Mouse (Mus musculus) lung, embryonic 14.5 days (tissue): ENCODE data around the gene Rex1bd. TPM values are rescaled to one million over a fixed set of nuclear protein-coding genes. Genes with fewer than 3 reads are reported as not detected.

Experiments used
- ATAC-seq: fragments of 200-750 bp; cut with Nextera tagmentation; 2 replicates; pipeline ENCODE4 v1.8.0; 2017; ENCODE audit warnings: mild to moderate bottlenecking, moderate TSS enrichment, moderate library complexity; ENCODE audit not compliant: insufficient read depth
- DNase-seq: peaks from one replicate; pipeline ENCODE4 v3.0.0-alpha.2; 2015
- H3K27ac ChIP-seq: fragments of 300-500 bp; sonication (generic); 2 replicates; pipeline ENCODE4 v1.5.1; 2014; ENCODE audit warnings: low read depth, mild to moderate bottlenecking, moderate library complexity
- H3K27me3 ChIP-seq: fragments of 300-500 bp; sonication (generic); 2 replicates; pipeline ENCODE4 v1.6.1; 2014; ENCODE audit warnings: low read length, control low read depth; ENCODE audit not compliant: insufficient read depth
- H3K36me3 ChIP-seq: fragments of 300-500 bp; sonication (generic); 2 replicates; pipeline ENCODE4 v1.6.1; 2014; ENCODE audit warnings: control low read depth; ENCODE audit not compliant: insufficient read depth
- H3K4me1 ChIP-seq: fragments of 300-500 bp; sonication (generic); 2 replicates; pipeline ENCODE4 v1.6.1; 2014; ENCODE audit warnings: antibody characterized with exemption, control low read depth; ENCODE audit not compliant: insufficient read depth
- H3K4me2 ChIP-seq: fragments of 300-500 bp; sonication (generic); 2 replicates; pipeline ENCODE4 v1.6.1; 2014; ENCODE audit warnings: mild to moderate bottlenecking
- H3K4me3 ChIP-seq: fragments of 300-500 bp; sonication (generic); 2 replicates; pipeline ENCODE4 v1.5.1; 2014; ENCODE audit warnings: low read depth, low read length
- H3K9ac ChIP-seq: fragments of 300-500 bp; sonication (generic); 2 replicates; pipeline ENCODE4 v1.6.1; 2014
- H3K9me3 ChIP-seq: fragments of 300-500 bp; sonication (generic); 2 replicates; pipeline ENCODE4 v1.6.1; 2016; ENCODE audit warnings: low read depth, low read length, control low read depth
- CTCF ChIP-seq: IDR thresholded peaks from 2 replicates; pipeline ENCODE4 v1.5.1; 2016; ENCODE audit warnings: antibody characterized with exemption, low read depth
- WGBS: fragments of 180-500 bp; shearing (Covaris S2); extraction: QIAGEN DNeasy Blood & Tissue Kit; methylation state at CpG from one replicate; pipeline ENCODE4 v1.1.7; 2014; 5-methylcytosine and 5-hydroxymethylcytosine counted together
- polyA plus RNA-seq: library from polyadenylated mRNA; unstranded; fragments of >200 nt; fragmentation: Nextera tagmentation; extraction: Ambion mirVana; gene quantifications from 2 replicates; pipeline ENCODE4 v1.2.1, GENCODE M21; 2014

The Rex1bd gene
- polyA plus RNA-seq, 1 experiment from 2014 or later = 126 TPM

DNA sequence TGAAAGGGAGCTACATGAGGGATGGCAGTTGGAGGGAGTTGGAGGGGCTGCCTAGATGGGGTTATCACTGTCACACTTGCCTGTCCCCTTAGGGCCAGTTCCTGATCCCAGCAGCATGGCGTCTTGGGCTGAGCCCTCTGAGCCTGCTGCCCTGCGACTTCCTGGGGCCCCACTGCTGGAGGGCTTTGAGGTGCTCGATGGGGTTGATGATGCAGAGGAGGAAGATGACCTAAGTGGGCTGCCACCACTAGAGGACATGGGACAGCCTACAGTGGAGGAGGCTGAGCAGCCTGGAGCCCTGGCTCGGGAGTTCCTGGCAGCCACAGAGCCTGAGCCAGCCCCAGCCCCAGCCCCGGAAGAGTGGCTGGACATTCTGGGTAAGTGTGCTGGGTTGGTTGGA, 22.7 kb upstream of the Rex1bd start:
- Histone ChIP-seq H3K9ac (no peak overlapping the region; the same call in 1 of the 2 replicates), H3K9me3 (no peaks in the 10 kb centered on the region), H3K27me3 (no peaks in the 10 kb centered on the region), H3K36me3 (peaks cover 46% of the 10 kb centered on the region), H3K4me1 (peaks cover 3% of the 10 kb centered on the region; the same call in 1 of the 2 replicates), H3K4me2 (peak overlapping the region; percentile 10; the same call in 1 of the 2 replicates), H3K4me3 (no peak overlapping the region), H3K27ac (no peak overlapping the region)
- 74% methylated on average over 5 of the region's 5 CpGs for WGBS
- DNase-seq = no peak
- no peak for TF ChIP-seq CTCF
- ATAC-seq = no peak

DNA sequence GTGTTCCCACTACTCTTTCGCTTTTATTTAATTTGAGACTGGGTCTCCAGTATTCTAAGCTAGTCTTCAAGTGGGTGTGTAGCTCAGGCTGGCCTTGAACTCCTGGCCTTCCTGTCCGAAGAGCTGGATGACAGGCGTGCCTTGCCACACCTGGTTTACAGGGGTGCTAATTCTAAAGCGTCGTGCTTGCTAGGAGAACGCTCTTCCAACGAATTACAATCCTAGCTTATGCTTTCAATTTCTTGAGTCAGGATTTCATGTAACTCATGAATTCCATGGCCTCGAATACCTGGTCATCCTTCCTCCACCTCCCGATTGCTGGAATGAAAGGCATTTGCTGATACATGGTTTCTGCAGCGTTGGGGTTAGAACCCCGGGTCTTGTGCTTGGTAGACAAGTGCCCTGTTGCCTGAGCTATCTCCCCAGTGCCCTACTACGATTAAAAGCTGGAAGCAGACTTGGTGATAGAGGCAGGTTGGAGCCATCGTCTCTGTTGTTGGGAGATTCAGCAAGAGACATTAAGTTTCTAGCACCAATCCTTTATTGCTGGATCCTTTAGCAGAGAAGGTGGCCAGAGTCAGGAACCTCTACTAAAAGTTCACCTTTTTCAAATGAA, 21.7 kb upstream of the Rex1bd start:
- H3K4me3 ChIP-seq = peak overlapping the region; percentile 80
- ATAC-seq (no peak), DNase-seq (no peak)
- H3K27me3 ChIP-seq = no peaks in the 10 kb centered on the region
- no peak for TF ChIP-seq CTCF
- H3K4me2 ChIP-seq = peak overlapping the region; percentile 77
- H3K36me3 ChIP-seq = peaks cover 36% of the 10 kb centered on the region
- H3K9ac ChIP-seq = peak overlapping the region; percentile 90
- H3K9me3 ChIP-seq = no peaks in the 10 kb centered on the region
- H3K27ac ChIP-seq = peak overlapping the region; percentile 89
- peaks cover 3% of the 10 kb centered on the region; the same call in 1 of the 2 replicates for H3K4me1 ChIP-seq
- 19% methylated on average over 13 of the region's 13 CpGs for WGBS

DNA sequence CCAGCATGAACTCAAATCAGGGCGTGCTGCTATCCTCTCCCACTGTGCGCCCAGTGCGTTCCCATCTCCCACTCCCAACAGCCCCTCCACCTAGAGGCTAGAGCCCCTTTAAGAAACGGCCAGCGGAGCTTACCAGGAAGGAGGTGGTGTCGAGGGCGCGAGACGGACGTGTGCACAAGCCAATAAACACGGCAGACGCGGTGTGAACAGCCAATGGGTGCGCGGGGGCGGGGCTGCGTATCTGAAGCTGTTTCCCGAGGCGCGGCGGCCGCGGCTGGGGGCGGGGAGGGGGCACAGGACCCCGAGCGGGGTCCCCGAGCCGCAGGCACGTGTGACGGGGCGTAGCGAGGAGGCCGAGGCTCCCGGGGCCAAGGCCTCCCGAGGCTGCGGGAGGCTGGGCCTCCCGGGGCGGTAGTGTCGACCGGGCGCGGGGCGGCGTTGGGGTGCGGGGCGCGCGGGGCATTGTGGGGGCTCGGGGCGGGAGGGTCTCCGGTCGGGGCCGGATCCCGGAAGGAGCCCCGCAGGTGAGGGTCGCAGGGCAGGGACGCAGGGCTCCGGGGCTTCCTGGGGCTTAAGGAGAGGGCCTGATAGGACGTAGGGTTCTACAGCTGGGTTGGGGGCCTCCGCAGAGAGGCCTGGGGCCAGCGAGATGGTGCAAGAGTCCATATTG, 21.1 kb upstream of the Rex1bd start, which contains the start of the genes Fkbp8 and Kxd1:
Gene Fkbp8, plus strand, starts transcription at position 213 of the 670 bp plus-strand sequence.
Gene Kxd1, minus strand, starts transcription at position 445 of the 670 bp plus-strand sequence.
- TF ChIP-seq CTCF = peak; percentile 25
- H3K27ac ChIP-seq = peak within 1 kb of the TSS; percentile 89
- peaks cover 3% of the 10 kb centered on the region; the same call in 1 of the 2 replicates for H3K4me1 ChIP-seq
- DNase-seq (peak; percentile 97), ATAC-seq (peak; percentile 93)
- H3K36me3 ChIP-seq = peaks cover 30% of the 10 kb centered on the region
- no peaks in the 10 kb centered on the region for H3K27me3 ChIP-seq
- H3K9me3 ChIP-seq = no peaks in the 10 kb centered on the region
- under 1% methylated on average over 55 of the region's 61 CpGs for WGBS
- peak within 1 kb of the TSS; percentile 80 for H3K4me3 ChIP-seq
- peak within 1 kb of the TSS; percentile 77 for H3K4me2 ChIP-seq
- H3K9ac ChIP-seq = peak within 1 kb of the TSS; percentile 90

DNA sequence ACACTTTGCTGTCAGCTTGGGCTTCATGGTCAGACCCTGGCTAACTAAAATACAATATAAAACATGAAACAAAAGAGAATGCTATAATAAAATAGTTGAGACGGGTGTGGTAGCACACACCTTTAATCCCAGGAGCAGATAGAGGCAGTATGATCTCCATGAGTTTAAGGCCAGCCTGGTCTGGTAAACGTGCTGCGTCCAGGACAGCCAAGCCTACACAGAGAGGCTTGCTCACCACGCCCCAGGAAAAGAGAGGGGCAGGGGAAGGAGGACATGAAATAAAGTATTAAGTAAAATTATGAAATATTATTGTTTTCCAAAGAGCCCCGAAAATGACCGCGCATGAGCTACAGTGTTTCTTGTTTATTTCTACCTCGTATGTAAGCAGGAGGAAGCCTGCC, 20.6 kb upstream of the Rex1bd start:
- H3K9ac ChIP-seq = peak overlapping the region; percentile 90
- 3% methylated on average over 8 of the region's 8 CpGs for WGBS
- peaks cover 25% of the 10 kb centered on the region for H3K36me3 ChIP-seq
- H3K4me1 ChIP-seq = peaks cover 3% of the 10 kb centered on the region; the same call in 1 of the 2 replicates
- no peaks in the 10 kb centered on the region for H3K27me3 ChIP-seq
- no peak for TF ChIP-seq CTCF
- H3K27ac ChIP-seq = peak overlapping the region; percentile 89
- ATAC-seq (no peak), DNase-seq (no peak)
- H3K9me3 ChIP-seq = no peaks in the 10 kb centered on the region
- H3K4me2 ChIP-seq = peak overlapping the region; percentile 77
- H3K4me3 ChIP-seq = peak overlapping the region; percentile 80

DNA sequence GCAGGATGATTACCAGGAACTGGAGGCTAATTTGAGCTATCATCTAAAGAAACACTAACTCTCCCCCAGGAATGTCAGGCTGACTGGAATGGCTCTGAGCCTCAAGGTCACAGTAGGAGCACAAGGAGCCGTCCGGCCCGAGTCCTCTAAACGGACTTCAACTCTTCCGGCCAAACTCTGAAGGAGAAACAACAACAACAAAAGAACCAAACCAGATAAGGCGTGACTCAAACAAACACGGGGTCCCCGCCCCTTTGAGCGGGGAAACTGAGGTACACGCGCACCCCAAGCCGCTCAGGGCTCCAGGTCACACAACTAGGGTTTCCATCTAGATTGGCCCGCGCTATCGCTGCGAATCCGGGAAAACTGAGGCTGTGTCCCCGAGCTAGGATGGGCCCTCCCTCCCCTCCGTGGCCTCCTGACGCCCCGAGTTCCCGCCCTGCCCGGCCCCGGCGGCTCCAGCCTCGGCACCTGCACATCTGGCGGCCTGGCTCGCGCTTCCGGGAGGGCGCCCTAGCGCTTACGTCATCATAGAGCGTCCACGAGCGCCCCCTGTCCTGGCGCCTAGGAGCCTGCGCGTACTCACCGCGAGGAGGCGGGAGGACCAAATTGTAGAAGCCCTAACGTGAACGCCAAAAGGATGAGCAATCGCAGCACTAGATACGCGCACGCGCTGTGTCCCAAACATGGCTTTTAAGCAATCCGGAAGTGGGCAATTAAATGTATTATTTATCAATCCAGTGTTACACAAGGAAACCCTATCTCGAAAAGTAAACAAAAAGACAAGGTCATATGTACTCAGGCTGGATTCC, 16.2 kb upstream of the Rex1bd start:
- no peaks in the 10 kb centered on the region for H3K9me3 ChIP-seq
- peak overlapping the region; percentile 75 for H3K9ac ChIP-seq
- peak overlapping the region; percentile 83 for H3K4me2 ChIP-seq
- DNase-seq (peak; percentile 99), ATAC-seq (peak; percentile 82)
- H3K36me3 ChIP-seq = peaks cover 15% of the 10 kb centered on the region; the same call in 1 of the 2 replicates
- no peaks in the 10 kb centered on the region for H3K27me3 ChIP-seq
- H3K4me1 ChIP-seq = peaks cover 3% of the 10 kb centered on the region; the same call in 1 of the 2 replicates
- peak overlapping the region; percentile 90 for H3K27ac ChIP-seq
- peak; percentile 80 for TF ChIP-seq CTCF
- under 1% methylated on average over 51 of the region's 51 CpGs for WGBS
- H3K4me3 ChIP-seq = peak overlapping the region; percentile 82

DNA sequence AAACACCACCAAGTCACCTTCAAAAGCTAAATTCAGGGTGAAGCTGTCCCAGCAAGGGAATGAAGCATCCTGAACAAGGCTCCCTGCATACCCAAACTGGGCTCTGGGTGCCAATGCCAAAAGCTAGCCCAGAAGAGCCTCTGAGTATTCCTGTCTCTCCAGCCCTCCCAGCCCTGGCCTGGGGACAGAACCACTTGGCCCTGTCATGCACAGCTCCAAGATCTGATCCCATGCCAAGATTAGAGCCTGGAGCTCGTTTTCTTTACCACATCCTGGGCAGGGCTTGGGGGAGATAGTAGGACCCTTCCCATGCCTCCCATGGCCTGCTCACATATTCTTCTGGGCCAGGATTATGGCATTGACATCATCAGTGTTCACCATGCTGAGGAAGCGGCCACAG, 13.1 kb upstream of the Rex1bd start:
- Histone ChIP-seq H3K9ac (no peak overlapping the region), H3K36me3 (peaks cover 24% of the 10 kb centered on the region; the same call in 1 of the 2 replicates), H3K27me3 (no peaks in the 10 kb centered on the region), H3K4me3 (no peak overlapping the region), H3K9me3 (no peaks in the 10 kb centered on the region), H3K4me2 (no peak overlapping the region), H3K27ac (no peak overlapping the region), H3K4me1 (no peaks in the 10 kb centered on the region)
- DNase-seq = no peak
- no peak for ATAC-seq
- TF ChIP-seq CTCF = no peak
- 52% methylated on average over 2 of the region's 2 CpGs for WGBS

DNA sequence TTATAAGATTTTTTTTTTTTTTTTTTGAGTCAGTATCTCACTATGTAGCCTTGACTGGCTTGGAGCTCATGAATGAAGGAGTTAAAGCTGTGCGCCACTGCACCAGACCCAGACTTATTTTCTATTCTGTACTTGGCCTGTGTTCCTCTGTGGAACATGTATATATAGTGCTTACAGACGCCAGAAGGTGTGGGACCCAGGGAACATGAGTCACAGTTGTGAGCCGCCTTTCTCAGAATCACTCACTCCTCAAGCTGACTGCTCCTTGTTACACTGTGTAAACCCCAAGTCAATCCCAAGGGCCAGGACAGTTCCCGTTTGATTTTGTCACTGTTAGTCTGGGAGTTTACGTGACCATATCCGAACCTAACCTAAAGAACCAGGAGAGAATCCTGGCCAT, 12.5 kb upstream of the Rex1bd start:
- H3K4me2 ChIP-seq = no peak overlapping the region
- ATAC-seq = no peak
- TF ChIP-seq CTCF = no peak
- no peaks in the 10 kb centered on the region for H3K4me1 ChIP-seq
- no peak overlapping the region for H3K4me3 ChIP-seq
- H3K36me3 ChIP-seq = peaks cover 29% of the 10 kb centered on the region; the same call in 1 of the 2 replicates
- H3K9ac ChIP-seq = no peak overlapping the region
- H3K9me3 ChIP-seq = no peaks in the 10 kb centered on the region
- no peak for DNase-seq
- H3K27me3 ChIP-seq = no peaks in the 10 kb centered on the region
- no peak overlapping the region for H3K27ac ChIP-seq
- WGBS = 86% methylated on average over 6 of the region's 6 CpGs
